Mouse (Mus musculus) right cerebral cortex, adult 18-20 months (tissue): Measurements from ENCODE around the gene Sox30.
"Not testable (repeated sequence)": the region's sequence is repeated elsewhere in the genome, so short reads cannot be mapped to it uniquely, and the experiment has no call there.

Source experiments
- DNase-seq: peaks from one replicate; pipeline ENCODE4 v3.0.0; 2022; ENCODE audit warnings: mixed read lengths

The Sox30 gene

GRCm38 (mm10) chr11:46021850-46022249, 41.7 kb downstream of the Sox30 start:
- no peak for DNase-seq

- no peak for DNase-seq
These were observed 42.9 kb downstream of the Sox30 start for GRCm38 (mm10) chr11:46022983-46023382.

GRCm38 (mm10) chr11:46025962-46026392, 45.9 kb downstream of the Sox30 start:
- DNase-seq: no peak

- no peak for DNase-seq
These were observed 48.1 kb downstream of the Sox30 start for GRCm38 (mm10) chr11:46027952-46028814.

GRCm38 (mm10) chr11:46029485-46029884, 49.4 kb downstream of the Sox30 start:
- DNase-seq: no peak

GRCm38 (mm10) chr11:46030026-46030425, 49.9 kb downstream of the Sox30 start:
- no peak for DNase-seq

- no peak for DNase-seq
These were observed 51.4 kb downstream of the Sox30 start for GRCm38 (mm10) chr11:46031470-46031869.

GRCm38 (mm10) chr11:46032956-46033355, 52.8 kb downstream of the Sox30 start:
- DNase-seq: no peak

- DNase-seq: no peak
These were observed 56.3 kb downstream of the Sox30 start for GRCm38 (mm10) chr11:46036374-46036773.

- DNase-seq: no peak
These were observed 58.8 kb downstream of the Sox30 start for GRCm38 (mm10) chr11:46038901-46039300.

- DNase-seq: peak; percentile 12
These were observed 59.2 kb downstream of the Sox30 start for GRCm38 (mm10) chr11:46039335-46039734.

GRCm38 (mm10) chr11:46040841-46041556, 60.9 kb downstream of the Sox30 start:
- DNase-seq: no peak

GRCm38 (mm10) chr11:46041607-46042267, 61.6 kb downstream of the Sox30 start:
- DNase-seq: no peak

- DNase-seq: no peak
These were observed 64.7 kb downstream of the Sox30 start for GRCm38 (mm10) chr11:46044781-46045180.

GRCm38 (mm10) chr11:46047264-46047663, 67.2 kb downstream of the Sox30 start:
- DNase-seq: no peak

- peak; percentile 50 for DNase-seq
These were observed 72.1 kb downstream of the Sox30 start, which contains the start of gene Gm12166 for GRCm38 (mm10) chr11:46052105-46052659. Gene Gm12166, minus strand, starts transcription at chr11:46052321.

- DNase-seq: not testable (repeated sequence)
These were observed 73.3 kb downstream of the Sox30 start for GRCm38 (mm10) chr11:46053457-46053856.

GRCm38 (mm10) chr11:46054311-46054710, 74.2 kb downstream of the Sox30 start:
- no peak for DNase-seq

- no peak for DNase-seq
These were observed 75.1 kb downstream of the Sox30 start for GRCm38 (mm10) chr11:46054911-46055895.

GRCm38 (mm10) chr11:46055896-46056769, 76.0 kb downstream of the Sox30 start, which contains the start of gene Adam19:
Gene Adam19, plus strand, starts transcription at chr11:46055992.
- peak; percentile 53 for DNase-seq
